Mouse (Mus musculus) adrenal gland, adult (tissue): ENCODE measurements around the gene BC052040.

Experiments used
- DNase-seq, 2 experiments: peaks; one replicate each; pipeline ENCODE4 v3.0.0; 2022 to 2023; ENCODE audit warnings: low spot score in 1 of 2; ENCODE audit not compliant: inconsistent age in 2 of 2

The BC052040 gene

DNA sequence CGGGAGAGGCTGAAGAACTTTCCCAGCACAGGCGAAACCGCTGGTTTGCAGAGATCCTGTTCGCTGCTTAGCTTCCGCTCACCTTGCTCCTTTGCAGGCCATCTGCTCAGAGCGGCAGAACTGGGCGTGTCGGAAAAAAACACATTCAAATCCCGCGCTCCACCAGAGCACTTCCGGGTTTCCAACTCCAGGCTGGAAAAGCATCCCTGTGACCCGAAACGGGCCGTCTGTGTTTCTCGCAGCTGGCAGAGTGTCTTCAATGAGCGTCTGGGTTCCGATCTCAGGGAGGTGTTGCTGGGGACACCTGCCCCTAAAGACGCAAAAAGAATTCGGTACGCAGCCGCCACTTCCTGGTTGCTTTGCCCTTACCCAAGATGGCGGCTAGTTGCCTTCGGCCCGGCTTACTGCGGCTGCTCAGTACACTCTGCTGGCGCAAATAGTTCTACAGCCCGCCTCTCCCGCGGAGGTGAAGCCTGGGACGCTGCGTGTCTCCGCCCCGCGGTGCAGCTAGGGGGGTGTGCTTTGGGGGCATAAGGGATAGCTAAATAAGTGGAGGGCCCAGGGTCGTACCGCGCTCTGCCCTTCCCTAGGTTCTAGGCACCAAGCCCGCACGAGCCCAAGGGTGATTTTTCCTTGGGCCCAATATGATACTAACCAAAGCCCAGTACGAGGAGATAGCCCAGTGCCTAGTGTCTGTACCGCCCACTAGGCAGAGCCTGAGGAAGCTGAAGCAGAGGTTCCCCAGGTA lies at the start of gene BC052040:
Gene BC052040, plus strand, starts transcription at position 476 of the 748 bp plus-strand sequence.
- peak; percentile 92 to 97 for DNase-seq

DNA sequence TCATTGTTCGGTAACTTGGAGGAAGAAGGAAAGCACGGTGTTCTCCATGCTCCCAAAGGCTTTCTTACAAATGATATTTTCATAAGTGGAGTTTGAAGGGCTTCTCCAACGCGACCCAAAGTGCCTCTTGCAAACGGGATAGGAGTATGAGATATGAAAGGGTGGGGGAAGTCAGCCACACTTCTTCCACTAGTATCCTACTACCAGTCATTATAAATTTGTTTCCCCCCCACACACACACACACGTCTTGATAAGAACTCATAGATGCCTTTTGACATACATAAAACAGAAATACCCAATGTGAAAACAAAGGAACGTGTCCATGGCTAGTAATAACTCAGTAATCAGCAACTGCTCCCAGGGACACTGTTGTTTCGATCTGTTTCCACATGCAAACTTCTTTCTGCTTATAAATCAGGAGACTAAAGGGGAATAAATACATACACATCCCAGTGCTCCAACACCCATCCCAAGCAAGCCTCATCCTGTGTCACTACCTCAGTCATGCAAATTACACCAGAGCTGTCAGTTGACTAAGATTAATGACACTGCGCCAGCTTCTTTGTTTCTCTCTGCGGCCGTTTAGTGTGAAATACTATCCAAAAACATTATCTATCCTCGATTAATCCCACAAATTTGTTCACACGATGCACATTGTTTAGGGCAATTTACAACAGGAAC lies 43.4 kb upstream of the BC052040 start:
- DNase-seq = no peak

DNA sequence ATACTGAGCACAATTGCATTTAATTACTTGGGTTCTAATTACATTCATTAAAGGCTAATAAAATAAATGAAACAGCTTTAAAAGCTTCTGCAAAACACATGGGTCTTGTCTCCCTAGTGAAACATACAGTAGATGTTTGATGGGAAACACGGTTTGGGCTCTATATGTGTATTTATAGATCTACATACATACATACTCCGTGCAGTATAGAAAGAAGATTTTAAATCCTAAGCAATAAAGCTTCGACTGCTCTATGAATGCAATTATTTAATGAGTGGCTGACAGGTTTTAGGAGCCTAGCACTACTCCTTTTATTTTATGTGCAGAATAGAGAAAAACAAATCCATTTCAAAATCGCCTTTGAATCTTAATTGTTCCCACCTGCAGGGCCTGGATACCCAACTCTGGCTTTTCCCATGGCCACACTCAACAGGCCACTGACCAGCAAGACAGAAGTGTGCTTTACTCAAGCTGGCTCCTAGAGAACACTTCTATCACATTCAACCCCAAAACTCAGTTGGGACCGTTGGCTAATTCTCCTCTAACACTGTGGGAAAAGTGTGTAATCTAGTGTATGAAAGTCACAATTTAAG lies 42.7 kb upstream of the BC052040 start:
- no peak for DNase-seq

DNA sequence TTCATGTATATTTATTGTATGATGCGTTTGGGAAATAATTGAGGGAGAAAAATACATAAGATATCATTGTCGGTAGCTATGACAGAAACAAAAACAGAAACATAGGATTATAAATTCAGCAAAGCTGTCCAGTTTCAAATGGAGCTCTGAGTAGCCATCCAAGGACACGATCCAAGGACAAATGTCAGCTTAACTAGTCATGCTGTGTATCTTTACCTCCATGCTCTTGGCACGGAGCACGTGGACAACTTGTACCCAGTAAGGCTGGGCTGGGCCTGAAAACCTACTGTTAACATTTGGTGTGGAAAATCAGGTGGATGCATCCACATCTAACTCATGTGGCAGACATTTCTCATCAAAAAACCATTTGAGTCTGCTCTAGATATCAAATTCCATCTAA lies 41.8 kb upstream of the BC052040 start:
- peak; percentile 76 to 78 for DNase-seq

DNA sequence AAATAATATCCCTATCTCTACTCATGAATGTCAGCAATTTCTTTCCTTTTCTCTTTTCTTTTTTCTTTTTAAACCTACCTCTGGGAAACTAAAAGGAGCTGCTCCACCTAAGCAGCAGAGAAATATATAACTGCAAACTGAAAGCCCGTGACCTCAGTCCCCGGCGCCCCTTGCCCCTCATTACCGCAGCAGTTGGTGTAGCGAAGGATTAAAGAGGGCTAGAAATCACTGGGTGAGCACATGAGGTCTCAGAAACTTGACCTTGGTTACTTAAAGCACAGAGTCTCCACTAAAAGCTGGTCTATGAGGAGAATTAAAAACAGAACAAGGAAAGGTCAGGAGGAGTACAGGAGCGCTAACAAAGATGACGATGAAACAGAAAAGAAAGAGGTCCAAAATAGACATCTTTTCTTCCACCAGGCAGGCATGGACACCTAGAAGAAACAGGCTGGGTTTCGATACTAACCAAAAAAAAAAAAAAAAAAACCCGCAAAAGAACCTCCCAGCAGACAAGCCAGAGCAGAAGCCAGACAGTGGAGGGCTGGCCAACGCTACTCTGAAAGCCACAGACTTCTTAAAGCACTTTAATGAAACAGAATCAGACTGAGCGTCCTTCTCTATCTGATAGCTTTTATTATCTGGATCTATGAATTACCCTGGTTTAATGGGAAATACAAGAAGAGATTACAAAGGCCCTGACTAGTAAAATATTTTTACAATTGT lies 39.0 kb upstream of the BC052040 start:
- no peak for DNase-seq

DNA sequence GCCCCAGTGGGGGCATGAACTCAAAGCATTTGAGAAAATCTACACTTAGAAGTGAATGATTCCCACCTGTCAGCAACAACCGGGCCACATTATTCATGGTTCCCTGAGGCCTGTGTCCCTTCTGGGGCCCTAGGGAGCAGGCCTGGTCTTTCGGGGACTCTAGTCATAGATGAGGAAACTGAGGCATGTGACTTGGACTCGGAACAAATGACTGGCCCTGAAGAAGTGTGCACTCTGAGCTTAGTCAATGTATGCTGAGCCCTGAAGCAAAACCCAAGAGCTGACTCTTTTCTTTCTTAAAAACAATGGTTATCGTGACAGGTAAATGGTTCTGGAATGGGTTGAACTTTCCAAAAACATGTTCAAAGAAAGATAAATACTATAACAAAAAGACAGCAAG lies 38.3 kb upstream of the BC052040 start:
- DNase-seq = no peak

DNA sequence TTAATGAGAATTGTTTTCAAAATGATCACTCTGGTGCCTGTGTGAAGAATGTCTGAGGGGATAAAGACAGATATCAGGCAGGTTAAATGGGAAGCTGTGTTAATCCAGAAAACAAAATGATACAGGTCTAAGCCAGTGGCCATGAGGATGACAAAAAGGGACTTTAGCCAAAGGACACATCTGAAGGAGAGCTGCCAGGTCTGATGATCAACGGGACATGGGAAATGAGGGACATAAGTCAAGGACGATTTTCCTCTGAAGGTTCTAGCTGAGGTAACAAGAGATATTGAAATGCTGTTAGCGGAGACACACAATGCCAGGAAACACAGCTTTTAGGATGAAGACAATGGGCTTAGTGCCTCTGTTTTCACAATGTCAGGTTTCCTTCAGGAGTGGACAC lies 29.6 kb upstream of the BC052040 start:
- peak; percentile 26 to 85 for DNase-seq

DNA sequence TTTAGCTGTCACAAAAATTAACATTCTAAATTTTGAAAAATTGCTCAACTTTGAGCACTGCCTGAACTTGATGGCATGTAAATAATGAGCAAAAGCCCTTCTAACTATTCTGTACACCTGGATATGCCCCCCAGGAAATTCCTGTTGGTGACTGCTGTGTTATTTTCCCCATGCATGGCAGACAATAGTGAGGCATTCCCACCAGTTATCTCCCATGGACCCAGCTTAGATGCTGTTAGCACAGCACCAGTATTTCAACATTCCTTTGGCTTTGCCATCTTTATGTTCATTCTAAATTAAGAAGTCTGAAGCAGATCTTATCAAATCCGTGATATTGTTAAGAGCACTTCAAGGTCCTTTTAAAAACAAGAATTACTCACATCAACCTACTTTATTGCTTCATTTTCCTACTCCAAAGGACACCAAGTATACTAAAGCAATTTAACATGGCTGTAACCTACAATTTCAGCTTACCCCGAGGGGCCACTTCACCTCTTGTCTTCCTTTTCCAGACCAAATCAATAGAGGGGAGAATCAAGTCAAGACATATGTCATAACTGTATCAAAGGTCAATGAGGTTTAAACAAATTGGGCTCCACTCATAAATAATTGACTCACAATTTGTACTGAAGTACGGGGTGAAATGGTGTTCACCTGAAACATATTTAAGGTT lies 19.2 kb upstream of the BC052040 start:
- DNase-seq = no peak

DNA sequence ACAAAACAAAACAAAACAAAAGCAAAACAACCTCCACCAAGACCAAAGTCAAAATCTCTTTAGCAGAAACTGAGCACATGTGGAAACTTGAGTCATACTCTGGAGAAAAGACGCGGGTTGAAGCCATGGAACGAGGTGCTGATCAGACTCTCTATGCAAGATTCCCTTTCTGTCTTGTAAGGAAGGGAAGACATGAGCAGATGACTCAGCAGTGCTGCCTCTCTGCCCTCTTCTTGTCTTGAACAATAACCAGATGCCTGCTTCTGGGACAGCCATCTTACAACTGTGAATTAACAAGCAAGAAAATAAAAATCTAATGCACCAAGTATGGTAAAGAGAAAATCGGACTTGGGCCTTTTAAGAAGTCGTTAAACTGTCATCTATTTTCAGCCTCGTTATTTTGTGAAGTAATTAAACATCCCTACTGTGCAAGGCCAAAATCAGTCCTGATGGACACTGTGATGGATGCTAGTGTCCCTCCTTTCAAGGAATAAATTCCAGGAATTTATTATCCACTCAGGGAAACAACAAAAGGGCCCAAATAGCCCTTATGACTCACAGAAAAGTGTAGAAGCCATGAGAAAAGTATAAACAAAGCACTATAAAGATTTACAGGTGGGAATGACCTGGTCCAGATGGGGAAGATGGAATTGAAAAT lies 18.0 kb upstream of the BC052040 start:
- no peak for DNase-seq

DNA sequence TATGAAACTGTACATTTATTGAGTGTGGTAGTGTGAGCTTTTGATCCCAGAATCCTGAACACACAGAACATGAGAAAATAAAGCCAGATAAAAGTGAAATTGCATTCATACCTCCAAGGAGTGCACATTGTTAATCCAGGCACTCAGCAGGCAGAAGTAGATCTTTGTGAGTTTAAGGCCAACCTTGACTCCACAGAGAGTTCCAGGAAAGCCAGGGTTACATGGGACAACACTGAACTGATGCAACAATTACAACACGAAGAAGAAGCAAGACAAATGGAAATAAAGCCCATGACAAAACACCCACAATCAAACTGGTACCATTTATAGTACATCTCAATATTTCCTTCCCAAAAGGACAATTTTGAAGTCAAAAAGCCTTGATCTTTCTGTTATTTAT lies 9.5 kb upstream of the BC052040 start:
- DNase-seq = peak in 1 of 2 experiments; percentile 63

DNA sequence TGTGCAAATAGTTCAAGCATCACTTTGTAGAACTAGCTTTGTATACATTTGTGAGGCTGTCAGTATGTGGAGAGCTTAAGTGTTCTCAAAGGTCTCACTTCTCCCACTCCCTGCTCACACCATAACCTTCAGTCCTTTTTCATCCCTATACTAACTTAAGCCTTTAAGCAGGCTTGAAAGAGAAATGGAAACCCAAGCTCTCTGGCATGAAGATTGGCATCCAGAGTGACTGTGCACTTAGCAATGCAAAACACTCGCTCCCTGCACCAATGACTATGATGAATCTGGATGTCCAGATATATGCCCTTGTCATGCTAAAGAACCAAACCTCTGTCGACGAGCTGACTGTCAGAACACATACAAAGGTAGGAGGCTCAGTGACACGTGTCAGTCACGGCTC lies 6.7 kb upstream of the BC052040 start:
- no peak for DNase-seq

DNA sequence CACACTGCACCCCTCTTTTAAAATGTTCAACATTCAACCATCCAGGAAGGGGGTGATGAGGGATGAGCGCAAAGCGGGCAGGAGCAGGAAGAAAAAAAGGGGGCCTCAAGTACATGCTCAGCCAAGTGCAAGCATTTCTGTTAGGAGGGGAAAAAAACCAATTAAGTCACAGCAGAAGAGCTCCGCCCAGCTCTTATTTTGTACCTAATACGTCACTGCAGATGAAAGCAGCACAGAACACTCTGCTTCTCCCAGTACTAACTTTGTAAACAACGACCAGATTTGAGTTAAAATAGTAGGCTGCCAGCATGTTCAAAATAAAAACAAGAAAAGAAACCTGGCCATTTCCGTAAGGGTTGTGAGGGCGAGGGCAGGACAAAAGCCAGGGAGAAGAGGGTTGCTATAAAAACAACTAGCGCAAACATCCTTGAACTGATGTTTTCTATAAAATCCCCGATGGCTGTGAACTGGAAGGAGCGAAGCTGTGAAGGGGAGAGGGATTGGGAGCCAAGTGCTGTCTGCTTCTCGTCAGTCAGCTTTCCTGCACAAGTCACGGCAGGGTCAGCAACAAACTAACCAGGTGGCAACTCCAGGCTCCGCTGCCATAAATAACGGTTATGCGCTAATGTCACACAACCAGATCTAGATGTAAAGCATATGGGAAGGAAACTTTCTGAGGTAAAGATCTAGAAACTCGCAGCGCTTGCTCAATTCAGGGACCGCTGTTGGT lies 2.2 kb upstream of the BC052040 start:
- DNase-seq = no peak

DNA sequence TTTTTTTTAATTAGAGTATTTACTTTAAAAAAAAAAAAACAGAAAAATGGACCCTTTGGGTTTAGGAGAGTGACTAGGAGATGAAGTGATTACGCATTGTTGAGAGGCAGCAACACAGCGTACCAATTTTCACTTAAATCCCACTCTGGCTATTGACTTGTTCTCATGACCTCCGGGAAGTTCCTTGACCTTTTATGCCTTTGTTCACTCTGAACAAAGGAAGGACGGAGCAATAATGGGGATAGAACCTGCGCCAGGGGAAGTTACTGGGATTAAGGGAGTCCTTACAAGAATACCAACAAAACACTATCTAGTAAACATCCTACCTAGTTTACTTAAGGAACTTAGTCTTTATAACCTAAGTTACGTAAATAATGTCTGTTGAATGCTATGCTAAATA lies 1.5 kb upstream of the BC052040 start:
- no peak for DNase-seq

DNA sequence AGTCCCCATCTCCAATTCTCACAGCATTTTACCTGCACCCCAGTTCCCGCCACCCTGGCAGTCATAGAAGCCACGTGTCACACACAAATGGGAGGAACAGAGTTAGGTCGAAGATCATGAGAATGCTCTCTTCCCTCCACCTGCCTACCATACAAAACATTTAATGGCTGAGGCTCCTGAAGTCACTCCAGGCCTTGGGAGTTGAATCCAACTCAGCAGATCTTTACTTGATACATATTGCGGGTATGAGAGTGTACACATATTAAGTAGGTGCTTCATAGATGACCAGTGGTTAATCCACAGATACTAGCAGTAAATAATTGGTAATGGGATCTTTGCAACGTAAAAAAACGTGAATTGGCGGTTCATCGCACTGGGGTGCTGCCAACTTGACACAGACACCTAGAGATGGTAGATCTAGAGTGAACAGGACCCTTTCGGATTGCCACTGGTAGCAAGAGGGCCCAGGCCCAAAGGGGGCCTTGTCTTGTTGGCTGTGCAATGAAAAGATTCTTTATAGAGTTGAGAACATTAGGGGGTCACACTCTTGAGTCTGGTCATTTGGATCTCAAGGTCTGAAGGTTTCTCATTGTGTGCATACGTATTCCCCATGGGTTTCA lies 583 bp downstream of the BC052040 start:
- DNase-seq = peak in 1 of 2 experiments; percentile 15

DNA sequence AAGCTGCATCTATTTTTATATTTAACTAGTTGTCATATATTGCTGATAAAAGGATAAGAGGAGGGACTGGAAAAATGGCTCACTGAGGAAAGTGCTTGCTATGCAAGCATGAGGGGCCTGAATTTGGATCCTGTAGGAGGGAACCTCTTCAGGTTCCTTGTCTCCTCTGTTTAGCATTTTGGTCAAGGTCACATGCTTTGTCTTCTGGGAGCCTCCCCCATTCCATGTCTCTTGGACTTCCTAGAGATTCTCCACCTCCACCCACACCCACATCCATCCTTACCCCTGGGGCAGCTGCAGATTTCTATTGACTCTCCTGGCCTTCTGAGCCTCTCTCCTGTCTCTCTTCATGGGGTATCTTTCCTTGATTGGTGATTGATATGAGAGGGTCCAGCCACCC lies 2.3 kb downstream of the BC052040 start:
- DNase-seq = no peak

DNA sequence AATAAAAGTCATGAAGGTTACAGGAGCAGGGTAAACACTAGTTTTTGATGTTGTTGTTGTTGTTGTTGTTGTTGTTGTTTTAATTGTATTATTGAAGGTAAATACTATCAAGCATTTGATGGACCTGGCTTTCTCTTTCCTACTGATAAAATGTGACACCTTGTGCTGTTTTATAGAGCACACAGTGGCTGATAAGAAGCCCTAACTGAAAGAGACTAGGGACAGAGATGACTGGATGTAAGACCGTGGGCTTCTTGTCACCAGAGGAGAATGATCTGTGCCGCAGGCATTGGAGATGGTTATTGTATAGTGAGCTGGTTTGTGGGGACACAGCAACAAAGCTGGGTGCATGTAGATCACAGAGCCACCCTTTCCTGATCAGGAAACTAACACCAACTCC lies 9.1 kb downstream of the BC052040 start:
- no peak for DNase-seq

DNA sequence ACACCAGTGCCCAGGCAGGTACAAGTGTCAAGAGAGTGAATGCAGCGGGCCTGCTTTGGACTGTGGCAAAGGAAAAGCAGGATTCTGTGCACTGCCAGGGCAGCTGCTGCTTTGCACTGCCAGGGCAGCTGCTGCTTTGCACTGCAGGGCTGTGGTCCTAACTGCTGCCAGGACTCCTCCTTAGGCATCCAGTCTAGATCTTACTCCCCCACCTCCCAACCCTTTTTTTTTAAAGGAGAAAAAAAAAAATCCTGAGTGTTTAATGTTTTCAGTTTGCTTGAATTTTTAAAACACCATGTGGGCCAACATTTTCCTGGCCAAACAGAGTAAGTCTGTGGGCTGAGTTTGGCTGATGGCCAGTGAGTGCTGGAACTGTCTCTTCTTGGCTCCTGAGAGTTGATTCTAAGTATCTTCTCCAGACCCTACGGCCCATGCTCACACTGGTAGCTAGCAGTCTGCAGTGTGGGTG lies 11.2 kb downstream of the BC052040 start:
- peak; percentile 52 to 74 for DNase-seq

DNA sequence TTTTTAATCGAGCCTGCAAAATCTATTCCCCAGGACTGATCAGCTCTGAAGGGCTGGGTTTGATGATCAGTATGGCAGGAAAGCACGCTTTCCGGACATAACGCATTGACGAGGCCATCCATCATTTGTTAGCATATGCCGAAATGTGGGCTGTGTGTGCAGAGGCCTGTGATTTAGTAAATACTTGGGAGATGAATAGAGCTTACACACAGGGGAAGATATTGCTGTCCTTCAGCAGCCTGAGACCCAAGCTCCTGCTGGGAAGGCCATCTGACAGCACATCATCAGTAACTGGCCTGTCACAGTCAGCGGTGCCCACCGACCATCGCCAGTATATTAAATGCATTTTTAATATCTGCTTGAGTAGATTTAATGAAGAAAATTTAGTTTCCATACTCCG lies 15.5 kb downstream of the BC052040 start:
- no peak for DNase-seq

DNA sequence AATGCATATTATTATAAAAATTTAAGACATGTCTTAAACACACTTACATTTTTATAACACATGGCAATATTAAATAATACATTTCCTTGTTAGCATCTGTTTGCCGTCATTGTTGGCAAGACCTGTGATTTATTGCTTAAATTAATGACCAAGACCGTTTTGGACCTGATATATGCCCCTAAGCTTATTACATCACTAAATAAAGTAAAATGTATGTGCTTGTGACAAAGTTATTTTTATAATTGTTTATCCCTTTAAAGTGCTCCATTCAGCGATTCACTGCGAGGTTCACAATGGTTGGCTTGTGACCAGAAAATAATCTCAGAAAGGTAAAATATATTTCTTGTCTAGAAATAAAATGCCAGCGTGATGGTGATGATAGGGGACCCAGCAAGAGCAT lies 16.8 kb downstream of the BC052040 start:
- DNase-seq = no peak
